Mouse (Mus musculus): ENCODE data around the gene Hip1.

The Hip1 gene

DNA sequence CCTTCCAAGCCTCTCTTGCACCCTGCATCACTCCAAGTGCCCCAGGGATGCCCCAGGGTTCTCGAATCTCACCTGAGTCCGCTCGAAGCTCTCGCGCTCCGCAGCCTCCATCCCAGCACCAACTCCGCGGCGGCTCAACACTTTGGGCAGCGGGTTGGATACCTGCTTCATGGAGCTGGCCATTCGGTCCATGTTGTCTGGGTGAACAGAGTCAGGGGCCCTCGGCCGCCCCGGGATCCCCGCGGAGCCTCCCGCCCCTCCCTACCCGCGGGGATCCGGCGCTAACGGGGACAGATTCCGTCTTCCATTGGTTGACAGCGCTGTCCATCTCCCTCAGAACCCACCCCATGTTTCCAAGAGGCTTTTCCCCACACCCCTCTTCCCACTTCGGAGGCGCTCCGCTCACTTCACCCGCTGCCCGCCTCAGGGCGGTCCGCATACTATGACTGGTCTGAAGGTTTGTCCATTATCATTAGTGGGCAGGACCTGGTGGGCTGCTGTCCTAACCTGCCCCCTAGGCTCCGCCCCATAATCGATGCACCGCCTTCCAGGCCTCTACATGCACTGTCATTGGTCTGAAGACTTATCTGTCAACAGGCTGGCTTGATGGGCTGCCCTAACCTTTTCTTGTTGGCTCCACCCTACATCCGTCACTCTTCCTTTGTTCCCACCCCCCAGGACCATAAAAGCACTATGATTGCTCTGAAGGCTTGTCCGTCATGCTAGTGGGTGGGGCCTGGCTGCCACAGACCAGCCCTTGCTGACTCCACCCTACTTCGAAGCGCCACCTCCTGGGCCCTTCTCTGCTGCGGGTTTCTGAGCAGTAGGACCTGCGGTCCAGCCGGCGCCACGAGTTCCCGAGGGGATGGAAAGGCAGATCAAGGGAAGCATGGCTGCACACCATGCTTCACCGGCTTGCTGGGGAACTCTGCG lies at the start of gene Hip1:
Gene Hip1 (minus strand): TSS at position 256 of the 933 bp plus-strand sequence.
- DNase-seq (ENCODE audit: low spot score) = peak; percentile 97

DNA sequence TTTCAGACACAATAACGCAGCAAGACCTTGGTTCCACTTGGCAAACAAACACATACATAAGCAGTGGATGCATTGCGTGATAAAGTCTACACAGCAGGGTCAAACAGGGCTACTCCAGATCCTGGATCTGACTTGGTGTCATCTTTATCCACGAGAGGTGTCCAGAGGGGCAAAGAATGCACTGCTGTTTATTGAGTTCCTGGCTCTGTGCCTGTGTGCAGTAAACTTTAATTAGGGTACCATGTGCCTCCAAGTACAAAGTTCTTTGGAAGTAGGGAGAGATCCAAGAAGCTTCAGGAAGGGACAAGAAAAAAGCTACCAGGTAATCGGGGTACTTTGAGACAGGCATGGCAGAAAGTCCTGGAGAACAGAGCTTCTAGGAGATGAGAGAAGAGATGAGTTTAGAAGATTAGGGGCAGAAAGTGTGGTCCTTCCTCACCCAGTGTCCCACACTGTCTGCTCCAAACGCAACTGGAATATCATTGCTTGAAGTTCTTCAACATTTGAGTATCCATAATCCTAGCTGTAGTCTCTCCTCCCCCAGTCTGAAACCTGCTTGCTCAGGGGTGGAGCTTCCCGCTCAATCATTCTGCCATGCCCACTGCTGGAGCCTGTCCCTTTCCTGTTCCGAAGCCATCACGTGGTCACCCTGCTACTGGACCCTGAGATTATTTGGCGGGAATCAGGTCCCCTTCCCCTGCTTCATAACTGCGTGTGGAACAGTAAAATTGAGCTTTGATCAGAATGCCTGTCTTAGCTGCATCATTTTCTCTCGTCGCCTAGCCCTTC lies 45.3 kb upstream of the Hip1 start:
- no peak for DNase-seq (ENCODE audit: low spot score)

DNA sequence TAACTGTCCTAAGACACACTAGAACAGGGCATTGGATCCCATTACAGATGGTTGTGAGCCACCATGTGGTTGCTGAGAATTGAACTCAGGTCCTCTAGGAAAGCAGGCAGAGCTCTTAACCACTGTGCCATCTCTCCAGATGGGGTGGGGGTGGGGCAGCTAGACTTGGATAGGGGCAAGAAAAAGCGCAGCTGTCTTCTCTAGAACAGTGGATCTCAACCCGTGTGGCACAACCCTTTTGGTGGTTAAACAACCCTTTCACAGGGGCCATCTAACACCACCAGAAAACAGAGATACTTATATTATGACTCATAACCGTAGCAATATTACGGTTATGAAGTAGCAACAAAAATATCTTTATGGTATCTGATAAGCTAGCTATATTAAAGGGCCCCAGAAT lies 42.8 kb upstream of the Hip1 start:
- DNase-seq (ENCODE audit: low spot score) = no peak

DNA sequence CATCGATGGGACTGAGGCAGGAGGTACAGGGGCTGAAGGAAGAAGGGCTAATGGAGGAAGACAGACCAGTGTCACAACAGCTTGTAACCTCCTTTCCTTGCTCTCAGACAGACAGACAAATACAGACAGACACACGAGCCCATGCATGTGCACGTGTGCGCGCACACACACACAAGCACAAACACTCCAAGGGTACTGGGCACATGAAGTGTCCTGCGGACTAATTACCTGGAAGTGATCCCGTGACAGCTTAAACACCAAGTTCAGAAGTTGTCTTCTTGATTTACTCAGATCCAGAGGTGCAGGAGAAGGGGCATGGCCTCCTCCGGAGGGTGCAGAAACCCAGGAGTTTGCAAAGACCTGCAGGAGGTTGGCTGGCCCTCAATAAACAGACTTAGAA lies 40.8 kb upstream of the Hip1 start:
- no peak for DNase-seq (ENCODE audit: low spot score)

DNA sequence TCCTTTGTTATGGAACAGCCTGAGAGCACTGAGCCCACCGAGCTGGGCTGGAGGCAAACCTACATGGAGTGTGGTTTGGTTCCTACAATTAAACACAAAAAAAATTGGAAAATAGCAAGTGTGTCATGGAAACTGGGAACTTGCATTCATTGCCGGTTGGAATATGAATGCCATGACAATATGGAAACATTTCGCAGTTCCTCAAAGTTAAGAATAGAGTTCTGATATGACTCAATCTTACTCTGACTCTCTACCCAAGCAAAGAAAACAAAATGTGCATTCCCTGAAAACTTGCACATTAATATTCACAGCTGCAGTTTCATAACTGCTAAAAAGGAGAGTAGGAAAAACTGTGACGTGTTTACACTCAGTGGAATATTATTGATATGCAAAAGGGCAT lies 37.4 kb upstream of the Hip1 start:
- no peak for DNase-seq (ENCODE audit: low spot score)

DNA sequence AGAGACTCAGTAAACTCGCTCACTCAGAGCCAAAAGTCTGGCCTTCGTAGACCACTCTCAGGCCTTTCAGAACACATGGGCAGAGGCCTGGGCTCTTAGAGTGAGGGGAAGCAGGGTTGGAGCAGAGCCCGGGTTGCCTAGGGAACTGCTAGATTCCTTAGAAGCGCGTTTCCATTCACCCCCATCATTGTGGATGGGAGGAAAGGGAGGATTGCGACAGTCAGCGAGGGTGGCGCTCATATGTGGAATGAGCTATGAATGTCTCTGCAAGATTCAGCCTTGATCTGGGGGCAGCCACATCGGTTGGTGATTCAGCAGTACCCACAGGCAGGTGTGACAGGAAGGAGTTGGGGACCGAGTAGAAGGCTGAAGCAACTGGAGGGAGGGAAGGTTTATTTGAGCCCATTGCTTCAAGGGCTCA lies 34.4 kb upstream of the Hip1 start:
- no peak for DNase-seq (ENCODE audit: low spot score)

DNA sequence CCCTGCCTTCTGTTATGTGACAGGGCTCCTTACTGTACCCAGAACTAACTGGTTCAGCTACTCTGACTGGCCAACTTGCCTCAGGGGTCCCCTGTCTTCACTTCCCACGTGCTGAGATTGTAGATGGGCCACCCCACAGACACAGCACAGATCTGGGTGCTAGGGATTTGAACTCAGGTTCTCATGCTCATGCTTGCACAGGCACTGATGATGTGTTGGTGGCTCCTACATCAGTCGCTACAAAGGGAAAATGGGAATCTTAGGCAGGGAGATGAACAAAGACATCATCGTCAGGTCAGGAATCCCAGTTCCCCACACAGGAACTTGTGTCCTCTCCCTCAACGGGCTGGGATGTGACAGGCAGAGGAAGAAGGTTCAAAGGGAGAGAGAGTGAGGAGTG lies 31.1 kb upstream of the Hip1 start:
- DNase-seq (ENCODE audit: low spot score) = no peak

DNA sequence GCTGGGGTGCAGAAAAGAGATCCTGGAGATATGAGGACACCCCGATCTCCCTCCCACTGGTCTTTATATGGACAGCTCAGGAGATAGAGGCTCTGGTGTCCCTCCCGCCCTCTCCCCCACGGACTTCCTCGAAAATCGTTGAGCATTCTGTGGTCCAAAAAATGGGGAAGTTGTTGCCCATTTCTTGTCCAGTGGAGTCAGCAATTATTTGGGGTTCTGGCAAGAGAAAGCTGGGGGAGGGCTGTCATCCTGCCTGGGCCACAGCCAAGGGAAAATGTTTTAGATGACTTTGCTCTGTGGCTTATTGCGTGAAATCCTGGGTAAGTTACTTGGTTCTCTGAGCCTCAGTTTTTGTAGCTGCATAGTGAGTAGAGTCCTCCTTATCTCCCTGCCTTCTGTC lies 28.1 kb upstream of the Hip1 start, which contains the start of gene Ccl24:
Gene Ccl24 (minus strand): TSS at position 44 of the 400 bp plus-strand sequence.
- no peak for DNase-seq (ENCODE audit: low spot score)

DNA sequence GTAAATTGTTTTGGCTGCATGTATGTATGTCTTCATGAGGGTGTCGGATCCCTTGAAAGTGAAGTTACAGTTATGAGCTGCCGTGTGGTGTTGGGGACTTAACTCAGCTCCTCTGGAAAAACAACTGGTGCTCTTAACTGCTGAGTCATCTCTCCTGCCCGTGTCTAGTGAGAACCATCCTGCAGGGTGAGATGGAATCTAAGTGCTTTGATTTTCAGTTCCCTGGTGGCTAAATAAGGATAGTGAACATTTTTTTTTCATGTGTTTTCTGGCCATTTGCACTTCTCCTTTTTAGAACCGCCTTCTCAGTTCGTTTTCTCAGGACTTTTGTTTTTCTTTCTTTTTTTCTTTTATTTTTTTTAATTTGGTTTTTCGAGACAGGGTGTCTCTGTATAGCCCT lies 23.8 kb upstream of the Hip1 start:
- DNase-seq (ENCODE audit: low spot score) = no peak

DNA sequence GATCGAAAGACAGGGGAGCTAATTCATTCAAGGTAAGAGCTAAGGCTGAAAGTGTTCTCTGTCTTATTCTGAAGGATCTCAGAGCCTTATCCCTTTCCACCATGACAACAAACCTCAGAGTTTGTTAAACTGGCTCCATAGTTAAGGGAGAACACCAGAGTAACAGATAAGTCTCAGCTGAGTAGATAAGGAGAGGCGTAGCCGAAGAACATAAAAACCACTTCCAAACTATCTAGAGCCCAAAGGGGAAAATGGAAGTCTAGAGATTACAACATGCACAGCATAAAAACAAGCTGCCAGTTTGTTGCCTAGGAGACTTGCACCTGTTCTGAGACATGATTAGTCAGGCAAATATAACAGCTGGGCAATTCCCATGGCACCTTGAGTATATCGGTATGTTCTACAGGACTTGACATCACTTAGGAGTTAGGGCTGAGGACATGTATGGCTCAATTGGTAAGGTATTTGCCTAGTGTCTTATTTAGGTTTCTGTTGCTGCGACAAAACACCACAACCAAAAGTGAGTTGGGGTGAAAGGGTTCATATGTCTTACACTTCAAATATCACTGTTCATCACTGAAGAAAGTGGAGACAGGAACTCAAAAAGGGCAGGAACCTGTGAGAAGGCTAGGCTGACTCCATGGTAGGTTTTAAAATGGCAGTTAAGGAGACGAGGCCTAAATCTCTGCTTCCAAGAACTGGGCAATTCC lies 22.8 kb upstream of the Hip1 start:
- DNase-seq (ENCODE audit: low spot score) = no peak

DNA sequence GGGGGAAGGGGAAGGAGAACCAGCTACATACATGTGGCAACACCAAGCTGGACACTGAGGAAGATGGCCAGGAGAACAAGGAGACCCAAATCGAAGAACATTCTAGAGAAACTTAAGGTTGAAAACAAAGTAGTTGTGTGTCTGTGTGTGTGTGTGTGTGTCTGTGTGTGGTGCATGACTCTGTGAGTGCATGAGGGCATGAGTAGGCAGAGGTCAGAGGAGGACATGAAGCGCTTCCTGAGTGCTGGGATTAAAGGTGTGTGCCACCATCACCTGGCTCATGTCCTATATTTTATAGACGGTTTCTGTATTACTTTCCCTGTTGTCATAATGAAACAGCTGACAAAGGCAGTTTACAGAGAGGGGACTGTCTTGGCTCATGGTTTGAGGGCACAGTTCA lies 18.5 kb upstream of the Hip1 start, which contains the start of gene Ccl26:
Gene Ccl26 (minus strand): TSS at position 101 of the 400 bp plus-strand sequence.
- no peak for DNase-seq (ENCODE audit: low spot score)

DNA sequence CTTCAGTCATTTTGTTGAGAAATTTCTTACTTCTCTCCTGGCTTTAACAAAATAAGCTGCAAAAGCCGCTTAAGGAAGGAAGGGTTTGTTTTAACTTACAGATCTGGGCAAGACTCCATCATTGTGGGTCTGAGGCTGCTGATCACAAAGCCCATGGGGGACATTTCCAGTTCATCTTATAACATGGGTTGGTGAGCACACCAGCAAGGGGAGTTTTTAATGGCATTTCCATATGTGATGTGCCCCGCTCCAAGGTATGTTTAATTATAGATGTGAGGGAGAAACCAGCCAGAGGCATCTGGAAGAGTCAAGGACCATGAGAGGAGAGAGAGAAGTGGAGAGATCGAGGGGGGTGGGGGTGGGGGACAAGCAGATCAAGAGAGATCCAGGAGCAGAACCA lies 12.8 kb upstream of the Hip1 start:
- no peak for DNase-seq (ENCODE audit: low spot score)

DNA sequence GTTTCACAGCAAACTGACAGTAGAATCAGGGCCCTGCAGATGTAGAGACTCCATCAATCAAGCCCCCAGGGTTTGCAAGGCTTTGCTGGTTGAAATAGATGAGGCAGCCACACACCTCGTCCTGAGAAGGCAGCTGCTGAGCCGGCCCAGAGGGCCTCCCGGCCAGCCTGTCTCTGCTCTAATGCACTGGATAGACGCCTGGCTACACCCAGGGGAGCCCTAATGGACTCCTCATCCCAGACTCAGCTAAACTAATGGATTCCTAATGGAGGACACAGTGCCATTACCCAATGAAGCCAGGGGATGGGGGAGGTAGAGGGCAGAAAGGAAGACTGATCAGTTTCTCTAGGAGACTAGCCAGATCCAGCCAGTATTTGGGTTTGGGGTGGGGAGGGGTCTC lies 12.1 kb upstream of the Hip1 start:
- no peak for DNase-seq (ENCODE audit: low spot score)

DNA sequence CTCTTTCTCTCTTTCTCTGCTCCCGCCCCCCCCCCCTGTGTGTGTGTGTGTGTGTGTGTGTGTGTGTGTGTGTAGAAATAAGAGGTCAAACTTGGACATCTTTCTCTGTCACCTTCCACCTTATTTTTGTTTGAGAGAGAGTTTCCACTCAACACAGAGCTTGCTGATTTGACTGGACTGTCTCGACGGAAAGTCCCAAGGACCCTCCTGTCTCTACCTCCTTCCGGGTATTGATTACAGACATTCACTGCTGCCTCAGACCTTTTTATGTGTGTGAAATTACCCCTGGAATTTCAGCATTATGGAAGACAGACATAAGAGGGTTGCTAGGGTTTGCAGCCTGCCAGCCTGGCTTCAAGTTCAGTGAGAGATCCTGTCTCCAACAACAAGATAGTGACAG lies 11.3 kb upstream of the Hip1 start:
- no peak for DNase-seq (ENCODE audit: low spot score)

DNA sequence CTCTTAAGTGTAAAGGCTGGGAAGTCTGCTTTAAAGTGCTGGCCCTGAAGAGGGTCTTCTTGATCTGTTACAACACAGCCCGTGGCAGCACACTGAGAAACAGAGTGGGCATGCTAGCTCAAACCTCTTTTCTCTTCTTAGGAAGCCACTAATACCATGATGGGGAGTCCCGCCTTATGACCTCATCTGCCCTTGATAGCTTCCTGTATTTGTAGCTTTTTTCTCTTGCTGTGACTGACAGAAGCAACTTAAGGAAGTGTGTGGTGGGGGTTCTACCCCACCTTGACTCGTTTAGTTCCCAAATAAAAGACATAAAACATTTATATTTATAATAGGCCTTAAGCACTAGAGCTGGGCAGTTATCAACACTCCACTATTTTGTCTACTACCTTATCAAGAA lies 6.7 kb upstream of the Hip1 start:
- DNase-seq (ENCODE audit: low spot score) = no peak

DNA sequence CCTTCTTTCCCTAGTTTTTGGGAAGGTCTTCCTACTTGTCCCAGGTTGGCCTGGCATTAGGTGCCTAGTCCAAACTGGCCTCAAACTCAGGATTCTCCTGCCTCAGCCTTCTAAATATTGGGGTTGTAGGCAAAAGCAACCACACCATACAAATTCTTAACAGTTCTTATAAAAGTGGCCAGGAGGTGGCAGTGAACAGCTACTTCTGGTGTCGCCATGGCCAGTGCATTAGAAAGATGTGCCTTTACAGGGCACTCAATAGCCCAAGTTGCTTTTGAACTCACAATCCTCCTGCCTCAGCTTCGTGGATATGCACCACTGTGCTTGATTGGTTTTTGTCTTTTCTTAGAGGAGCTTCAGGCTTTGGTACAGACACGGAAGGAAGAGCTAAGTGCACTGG lies 6.0 kb upstream of the Hip1 start:
- DNase-seq (ENCODE audit: low spot score) = no peak

DNA sequence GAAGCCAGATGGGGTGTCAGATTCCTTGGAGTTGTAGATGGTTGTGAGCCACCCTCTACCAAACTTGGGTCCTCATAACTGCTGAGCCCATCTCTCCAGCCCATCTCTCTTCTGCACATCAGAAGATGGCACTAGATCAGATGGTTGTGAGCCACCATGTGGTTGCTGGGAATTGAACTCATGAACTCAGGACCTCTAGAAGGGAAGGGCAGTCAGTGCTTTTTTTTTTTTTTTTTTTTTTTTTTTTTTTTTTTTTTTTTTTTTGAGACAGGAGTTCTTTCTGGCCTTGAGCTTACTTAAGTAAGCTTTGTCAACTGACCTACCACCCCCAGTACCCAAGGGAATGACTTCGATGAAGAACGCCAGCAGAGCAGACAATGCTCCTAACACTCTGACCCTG lies 3.1 kb upstream of the Hip1 start:
- DNase-seq (ENCODE audit: low spot score) = no peak

DNA sequence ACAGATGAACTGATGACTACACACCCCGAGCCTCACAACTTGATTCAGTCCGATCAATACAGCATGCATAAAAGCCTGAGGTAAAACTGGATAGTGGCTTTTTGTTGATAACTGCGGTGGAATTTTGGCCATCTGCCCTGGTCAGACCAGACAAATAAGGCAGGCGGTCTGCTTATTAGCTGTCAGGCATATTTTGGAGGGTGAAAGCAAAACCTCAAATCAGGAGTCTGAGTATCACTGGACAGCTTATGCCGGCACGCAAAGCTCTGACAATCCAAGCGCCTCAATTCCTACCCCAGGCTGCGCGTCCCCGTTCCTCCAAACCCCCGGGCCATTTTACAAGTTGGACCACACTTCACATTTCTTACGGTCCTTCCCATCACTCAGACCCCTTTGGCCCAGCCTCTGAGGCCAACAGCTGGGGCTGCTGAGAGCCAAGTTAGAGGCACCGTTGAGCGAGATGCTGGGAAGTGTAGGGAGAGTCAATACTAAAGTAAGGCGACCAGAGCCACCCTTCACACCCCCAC lies 825 bp downstream of the Hip1 start:
- DNase-seq (ENCODE audit: low spot score) = no peak

DNA sequence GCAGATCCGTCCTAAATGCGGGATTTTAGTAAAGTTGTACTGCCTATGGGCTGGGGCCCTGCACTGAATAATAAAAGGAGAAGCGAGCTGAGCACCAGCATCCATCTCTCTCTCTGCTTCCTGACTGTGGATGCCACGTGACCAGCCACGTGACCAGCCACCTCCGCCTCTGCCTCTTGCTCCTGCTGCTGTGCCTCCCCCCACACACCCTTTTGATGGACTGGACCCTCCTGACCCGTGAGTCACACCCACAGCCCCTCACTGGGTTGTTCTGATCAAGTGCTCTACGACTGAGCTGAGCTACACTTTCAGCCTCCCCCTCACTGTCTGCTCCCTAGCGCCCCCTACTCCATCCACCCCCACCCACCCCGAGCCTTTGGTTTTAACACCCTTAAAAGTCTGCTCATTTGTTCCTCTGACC lies 7.1 kb downstream of the Hip1 start:
- DNase-seq (ENCODE audit: low spot score) = peak; percentile 45

DNA sequence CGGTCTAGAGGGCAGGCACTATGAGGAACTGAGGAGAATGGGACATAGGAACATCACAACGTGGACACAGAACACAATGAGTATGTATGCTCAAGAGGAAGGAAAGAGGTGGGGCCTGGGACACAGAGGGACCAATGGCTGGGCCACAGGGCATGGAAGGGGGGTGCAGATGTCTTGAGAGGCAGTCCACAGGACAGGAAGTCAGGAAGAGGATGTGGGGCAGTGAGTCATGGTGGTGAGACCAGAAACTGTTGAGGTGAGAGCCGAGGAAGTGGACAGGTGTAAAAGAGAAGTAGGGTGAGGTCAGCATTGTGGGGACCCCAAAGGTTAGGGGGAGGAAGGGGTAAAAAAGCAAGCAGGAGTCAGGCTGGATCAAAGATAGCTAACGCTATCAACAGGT lies 7.6 kb downstream of the Hip1 start:
- DNase-seq (ENCODE audit: low spot score) = peak; percentile 65

DNA sequence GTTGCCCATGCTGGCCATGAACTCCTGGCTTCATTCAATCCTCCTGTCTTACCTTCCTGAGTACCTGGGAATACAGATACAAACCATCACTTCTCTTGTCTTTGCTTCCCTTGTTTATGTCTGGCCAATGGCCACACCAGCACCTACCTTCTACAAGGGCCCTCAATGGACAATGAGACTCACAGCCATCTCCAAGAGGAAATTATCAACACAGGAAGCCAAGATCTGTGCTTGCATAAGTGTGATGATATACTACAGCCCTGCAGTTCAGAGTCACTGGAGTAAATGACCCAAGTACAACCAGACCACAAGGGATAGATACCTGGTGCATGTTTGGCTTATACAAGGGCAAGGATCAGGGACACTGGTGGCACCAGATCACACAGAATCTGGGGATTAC lies 9.1 kb downstream of the Hip1 start:
- no peak for DNase-seq (ENCODE audit: low spot score)

DNA sequence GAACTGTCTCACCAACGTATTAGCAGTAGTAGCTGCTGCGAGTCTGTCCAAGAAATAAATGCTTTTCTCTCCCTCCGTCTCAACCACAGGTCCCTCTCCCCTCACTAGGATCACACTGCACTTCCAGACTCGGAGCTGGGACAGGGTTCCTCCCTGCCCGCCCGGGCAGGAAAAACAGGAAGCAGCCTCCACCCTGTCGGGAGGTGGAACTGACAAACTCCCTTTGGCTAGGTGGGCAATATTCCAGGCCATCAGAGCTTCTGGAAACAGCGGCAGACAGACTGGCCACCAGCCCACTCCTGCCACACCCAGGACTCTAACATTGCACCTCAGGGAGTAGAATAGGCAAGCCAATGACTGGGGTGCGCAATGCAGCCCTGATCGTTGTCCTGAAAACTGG lies 11.5 kb downstream of the Hip1 start:
- no peak for DNase-seq (ENCODE audit: low spot score)
